Mouse (Mus musculus) lung, postnatal 0 days (tissue): ENCODE measurements at regions not wholly inside any gene's neighbourhood (a gene's known extent, or its start where the extent isn't known, plus 50 kb on each side); places are given as distances from the start of the nearest gene placed in this dataset.

Experiments
- ATAC-seq: fragments of 200-750 bp; cut with Nextera tagmentation; 2 replicates; pipeline ENCODE4 v1.8.0; 2017; ENCODE audit warnings: moderate library complexity
- DNase-seq: peaks from one replicate; pipeline ENCODE4 v3.0.0-alpha.2; 2016; ENCODE audit warnings: low spot score
- H3K27ac ChIP-seq: fragments of 300-500 bp; sonication (generic); 2 replicates; pipeline ENCODE4 v1.5.1; 2014; ENCODE audit warnings: antibody characterized with exemption, mild to moderate bottlenecking, low read length, mixed read lengths
- H3K27me3 ChIP-seq: fragments of 300-500 bp; sonication (generic); replicated peaks from 2 replicates; pipeline ENCODE4 v1.6.1; 2014; ENCODE audit warnings: low read length, mixed read lengths; ENCODE audit not compliant: insufficient read depth
- H3K36me3 ChIP-seq: fragments of 300-500 bp; sonication (generic); 2 replicates; pipeline ENCODE4 v1.6.1; 2014; ENCODE audit warnings: low read length, mixed read lengths; ENCODE audit not compliant: insufficient read depth
- H3K4me1 ChIP-seq: fragments of 300-500 bp; sonication (generic); 2 replicates; pipeline ENCODE4 v1.6.1; 2014; ENCODE audit warnings: antibody characterized with exemption, low read depth, low read length, mixed read lengths; ENCODE audit not compliant: insufficient read depth
- H3K4me2 ChIP-seq: fragments of 300-500 bp; sonication (generic); replicated peaks from 2 replicates; pipeline ENCODE4 v1.6.1; 2014; ENCODE audit warnings: low read depth, mild to moderate bottlenecking, low read length, moderate library complexity, mixed read lengths
- H3K4me3 ChIP-seq: fragments of 300-500 bp; sonication (generic); 2 replicates; pipeline ENCODE4 v1.5.1; 2014; ENCODE audit warnings: low read depth, low read length
- H3K9ac ChIP-seq: fragments of 300-500 bp; sonication (generic); replicated peaks from 2 replicates; pipeline ENCODE4 v1.6.1; 2014; ENCODE audit warnings: low read depth, mild to moderate bottlenecking
- H3K9me3 ChIP-seq: fragments of 300-500 bp; sonication (generic); 2 replicates; pipeline ENCODE4 v1.6.1; 2016; ENCODE audit warnings: low read length, mixed read lengths
- CTCF ChIP-seq: IDR thresholded peaks from 2 replicates; pipeline ENCODE4 v1.5.1; 2016; ENCODE audit warnings: antibody characterized with exemption, mild to moderate bottlenecking
- EP300 ChIP-seq: IDR thresholded peaks from 2 replicates; pipeline ENCODE4 v1.6.1; 2016; ENCODE audit warnings: antibody characterized with exemption, mild to moderate bottlenecking, control low read depth
- WGBS: fragments of 180-500 bp; shearing (Covaris S2); extraction: QIAGEN DNeasy Blood & Tissue Kit; methylation state at CpG from one replicate; pipeline ENCODE4 v1.1.7; 2014; 5-methylcytosine and 5-hydroxymethylcytosine counted together

GRCm38 (mm10) chr3:115604267-115604666, 110.6 kb downstream of the S1pr1 start:
- no peak for TF ChIP-seq EP300
- no peak for TF ChIP-seq CTCF
- 72% methylated on average over 7 of the region's 7 CpGs for WGBS
- ATAC-seq, result no peak
- no peaks in the 10 kb centered on the region for H3K27me3 ChIP-seq
- no peak overlapping the region for H3K4me2 ChIP-seq
- no peak overlapping the region for H3K27ac ChIP-seq
- no peak overlapping the region for H3K9ac ChIP-seq
- H3K9me3 ChIP-seq, result no peaks in the 10 kb centered on the region
- DNase-seq, result no peak
- H3K4me3 ChIP-seq, result no peak overlapping the region
- no peaks in the 10 kb centered on the region for H3K36me3 ChIP-seq
- no peaks in the 10 kb centered on the region for H3K4me1 ChIP-seq

GRCm38 (mm10) chr3:115603803-115604202, 111.1 kb downstream of the S1pr1 start:
- H3K27me3 ChIP-seq, result no peaks in the 10 kb centered on the region
- no peak overlapping the region for H3K4me2 ChIP-seq
- 72% methylated on average over 3 of the region's 3 CpGs for WGBS
- TF ChIP-seq CTCF (no peak), EP300 (no peak)
- no peak overlapping the region for H3K4me3 ChIP-seq
- H3K9me3 ChIP-seq, result no peaks in the 10 kb centered on the region
- H3K4me1 ChIP-seq, result no peaks in the 10 kb centered on the region
- no peak for DNase-seq
- no peak overlapping the region for H3K27ac ChIP-seq
- H3K36me3 ChIP-seq, result no peaks in the 10 kb centered on the region
- ATAC-seq, result no peak
- no peak overlapping the region for H3K9ac ChIP-seq

- WGBS, result 91% methylated on average over 2 of the region's 2 CpGs
- Histone ChIP-seq H3K9ac (no peak overlapping the region), H3K4me1 (no peaks in the 10 kb centered on the region), H3K9me3 (no peaks in the 10 kb centered on the region), H3K4me2 (no peak overlapping the region), H3K36me3 (no peaks in the 10 kb centered on the region), H3K27me3 (no peaks in the 10 kb centered on the region), H3K27ac (no peak overlapping the region), H3K4me3 (no peak overlapping the region)
- no peak for DNase-seq
- no peak for ATAC-seq
- TF ChIP-seq EP300 (no peak), CTCF (no peak)
Measured at GRCm38 (mm10) chr3:115599281-115599680, 115.6 kb downstream of the S1pr1 start.

GRCm38 (mm10) chr3:115596523-115596922, 118.3 kb downstream of the S1pr1 start:
- Histone ChIP-seq H3K4me3 (no peak overlapping the region), H3K9me3 (no peaks in the 10 kb centered on the region), H3K27me3 (no peaks in the 10 kb centered on the region), H3K27ac (no peak overlapping the region), H3K36me3 (no peaks in the 10 kb centered on the region), H3K4me2 (no peak overlapping the region), H3K9ac (no peak overlapping the region), H3K4me1 (no peaks in the 10 kb centered on the region)
- TF ChIP-seq CTCF (peak; percentile 85), EP300 (no peak)
- ATAC-seq, result no peak
- DNase-seq, result peak; percentile 38
- WGBS, result 19% methylated on average over 6 of the region's 6 CpGs

GRCm38 (mm10) chr3:115590716-115591115, 124.2 kb downstream of the S1pr1 start:
- Histone ChIP-seq H3K36me3 (no peaks in the 10 kb centered on the region), H3K9ac (no peak overlapping the region), H3K9me3 (no peaks in the 10 kb centered on the region), H3K4me1 (no peaks in the 10 kb centered on the region), H3K4me3 (no peak overlapping the region), H3K27me3 (no peaks in the 10 kb centered on the region), H3K4me2 (no peak overlapping the region), H3K27ac (no peak overlapping the region)
- TF ChIP-seq CTCF (no peak), EP300 (no peak)
- no peak for ATAC-seq
- DNase-seq, result no peak
- WGBS, result 64% methylated on average over 5 of the region's 5 CpGs

GRCm38 (mm10) chr3:115588585-115588984, 126.3 kb downstream of the S1pr1 start:
- H3K4me3 ChIP-seq, result no peak overlapping the region
- no peak overlapping the region for H3K9ac ChIP-seq
- no peaks in the 10 kb centered on the region for H3K36me3 ChIP-seq
- H3K27me3 ChIP-seq, result no peaks in the 10 kb centered on the region
- no peak for DNase-seq
- WGBS, result 86% methylated on average over 2 of the region's 2 CpGs
- no peak for ATAC-seq
- H3K4me2 ChIP-seq, result no peak overlapping the region
- TF ChIP-seq EP300 (no peak), CTCF (no peak)
- H3K27ac ChIP-seq, result no peak overlapping the region
- no peaks in the 10 kb centered on the region for H3K4me1 ChIP-seq
- no peaks in the 10 kb centered on the region for H3K9me3 ChIP-seq
